Mouse (Mus musculus) MN1 (cell line): ENCODE measurements around the gene Zfp566.
"Not testable (repeated sequence)": the region's sequence is repeated elsewhere in the genome, so short reads cannot be mapped to it uniquely, and the experiment has no call there.

Source experiments
- DNase-seq: peaks from one replicate; pipeline ENCODE4 v3.0.0-alpha.2; 2016; ENCODE audit warnings: low spot score

Zfp566 gene

GRCm38 (mm10) chr7:30090092-30090969, at the start of gene Zfp566, which contains the start of gene Gm26920:
TSS of gene Zfp566 (minus strand) at chr7:30090527.
TSS of gene Gm26920 (minus strand) at chr7:30090410.
- peak; percentile 95 for DNase-seq

DNA sequence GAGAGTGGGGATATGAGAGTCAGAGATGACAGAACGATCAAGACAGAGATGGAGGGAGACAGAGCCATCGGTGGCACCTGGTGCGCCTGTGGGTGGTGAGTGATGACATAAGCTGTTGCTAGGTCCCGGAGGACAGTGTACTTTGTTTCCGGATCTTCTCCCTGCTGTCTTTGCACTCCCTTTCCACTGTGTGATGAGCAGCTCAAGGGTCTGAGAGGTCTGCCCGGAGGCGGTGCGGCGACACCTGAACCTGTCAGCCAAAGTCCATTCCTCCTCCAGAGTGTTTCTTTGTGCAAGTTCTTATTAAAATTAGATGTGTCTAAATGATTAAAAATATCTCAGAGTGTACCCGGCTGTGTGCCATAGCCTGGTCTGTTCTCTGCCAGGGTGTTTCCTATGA, 46.5 kb upstream of the Zfp566 start:
- DNase-seq = no peak

GRCm38 (mm10) chr7:30132396-30132795, 42.1 kb upstream of the Zfp566 start:
- no peak for DNase-seq

- no peak for DNase-seq
Observed at GRCm38 (mm10) chr7:30129900-30130299, 39.6 kb upstream of the Zfp566 start.

DNA sequence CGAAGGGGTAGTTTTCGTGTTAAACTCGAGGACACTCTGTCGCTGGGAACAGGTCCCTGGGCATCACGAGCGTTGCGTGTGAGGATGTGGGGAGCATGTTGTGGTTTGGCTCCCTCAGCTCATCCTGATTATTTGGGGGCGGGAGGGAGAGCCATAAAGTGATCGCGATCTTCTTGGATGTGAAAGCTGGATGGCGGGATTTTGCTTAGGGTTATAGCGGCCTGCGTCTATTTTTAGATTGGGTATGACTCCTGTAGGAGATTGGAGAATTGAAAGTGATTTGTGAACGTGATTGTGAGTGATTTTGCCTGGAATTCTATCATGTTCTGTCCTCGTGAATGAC, 31.8 kb upstream of the Zfp566 start:
- DNase-seq = peak; percentile 63

DNA sequence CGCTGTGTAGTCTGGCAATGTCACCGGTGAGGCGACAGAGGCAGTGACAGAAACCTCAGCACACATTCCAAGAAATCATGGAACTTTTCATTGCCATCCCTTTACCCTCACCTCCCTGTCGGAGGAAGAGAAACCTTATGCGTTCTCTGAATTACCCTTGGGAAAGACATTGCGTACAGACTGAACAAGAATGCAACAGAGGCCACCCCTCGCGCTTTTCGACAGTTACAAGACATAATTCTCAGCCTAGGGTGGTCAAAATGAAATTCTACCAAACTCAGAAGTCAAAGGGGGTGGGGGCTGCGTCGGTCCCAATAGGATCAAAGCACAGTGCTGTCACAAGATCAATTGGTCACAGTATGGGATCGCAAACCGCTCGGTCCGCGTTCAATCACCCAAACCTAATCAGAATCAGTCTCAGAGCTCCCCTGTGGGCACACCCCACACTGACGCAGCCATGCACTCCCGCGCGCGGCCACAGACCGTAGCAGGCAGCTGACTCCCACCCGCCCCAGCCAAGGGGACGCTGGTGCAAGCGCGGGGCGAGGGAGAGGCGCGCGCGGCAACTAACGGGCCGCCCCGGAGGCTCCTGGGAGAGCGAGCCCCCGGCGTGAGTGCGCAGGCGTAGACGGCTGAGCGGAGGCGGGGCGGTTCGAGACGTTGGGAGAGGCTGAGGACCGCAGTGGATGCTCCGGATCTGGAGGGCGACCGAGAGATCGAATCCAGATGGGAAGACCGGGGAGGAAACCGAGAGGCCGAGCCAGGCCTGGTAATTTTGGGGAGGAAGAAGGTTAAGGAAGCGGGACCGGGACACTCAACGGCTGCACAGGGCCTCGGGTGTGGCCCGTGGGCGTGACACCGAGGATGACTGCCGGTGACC, 31.2 kb upstream of the Zfp566 start, which contains the start of gene Zfp382:
Zfp382 (plus strand) TSS at position 635 of the 880 bp plus-strand sequence.
- peak; percentile 94 for DNase-seq

- DNase-seq = not testable (repeated sequence)
Observed at GRCm38 (mm10) chr7:30117935-30118334, 27.6 kb upstream of the Zfp566 start.

DNA sequence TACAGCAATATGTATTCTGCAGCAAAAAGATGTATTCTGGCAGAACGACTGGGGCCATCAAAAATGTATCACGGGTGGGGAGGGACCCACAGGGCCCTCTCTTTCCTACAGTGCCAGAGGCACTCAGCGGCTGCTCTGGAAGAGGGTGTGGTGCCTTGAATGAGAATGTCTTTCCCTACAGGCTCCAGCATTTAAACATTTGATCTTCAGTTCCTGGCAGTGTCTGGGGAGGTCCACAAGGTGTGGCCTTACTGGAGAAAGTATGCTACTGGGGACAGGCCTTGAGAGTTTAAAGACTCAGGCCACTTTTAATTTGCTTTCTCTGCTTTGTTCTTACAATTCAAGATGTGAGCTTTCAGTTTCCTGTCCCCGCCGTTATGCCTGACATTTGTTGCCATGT, 25.7 kb upstream of the Zfp566 start:
- no peak for DNase-seq

DNA sequence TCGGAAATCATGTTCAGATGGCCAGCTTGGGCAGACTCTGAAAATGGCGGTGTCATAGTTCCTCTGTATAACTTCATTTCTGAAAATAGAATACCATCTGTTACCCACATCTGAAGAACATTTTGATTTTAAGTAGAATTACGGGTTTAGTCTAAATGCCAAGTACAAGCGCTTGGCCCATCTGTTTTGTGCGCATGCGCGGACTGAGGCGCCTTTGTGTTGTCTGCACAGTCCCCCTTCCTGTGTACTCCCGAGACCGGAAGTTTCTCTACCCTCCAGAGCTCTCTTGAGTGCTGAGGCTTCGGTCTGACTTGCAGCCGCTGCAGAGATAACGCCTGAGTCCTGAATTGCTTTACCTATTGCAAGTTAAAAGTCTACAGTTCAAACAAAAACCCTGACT, 9.0 kb upstream of the Zfp566 start:
- DNase-seq = no peak

- peak; percentile 10 for DNase-seq
Observed at GRCm38 (mm10) chr7:30095551-30096125, 5.3 kb upstream of the Zfp566 start.

DNA sequence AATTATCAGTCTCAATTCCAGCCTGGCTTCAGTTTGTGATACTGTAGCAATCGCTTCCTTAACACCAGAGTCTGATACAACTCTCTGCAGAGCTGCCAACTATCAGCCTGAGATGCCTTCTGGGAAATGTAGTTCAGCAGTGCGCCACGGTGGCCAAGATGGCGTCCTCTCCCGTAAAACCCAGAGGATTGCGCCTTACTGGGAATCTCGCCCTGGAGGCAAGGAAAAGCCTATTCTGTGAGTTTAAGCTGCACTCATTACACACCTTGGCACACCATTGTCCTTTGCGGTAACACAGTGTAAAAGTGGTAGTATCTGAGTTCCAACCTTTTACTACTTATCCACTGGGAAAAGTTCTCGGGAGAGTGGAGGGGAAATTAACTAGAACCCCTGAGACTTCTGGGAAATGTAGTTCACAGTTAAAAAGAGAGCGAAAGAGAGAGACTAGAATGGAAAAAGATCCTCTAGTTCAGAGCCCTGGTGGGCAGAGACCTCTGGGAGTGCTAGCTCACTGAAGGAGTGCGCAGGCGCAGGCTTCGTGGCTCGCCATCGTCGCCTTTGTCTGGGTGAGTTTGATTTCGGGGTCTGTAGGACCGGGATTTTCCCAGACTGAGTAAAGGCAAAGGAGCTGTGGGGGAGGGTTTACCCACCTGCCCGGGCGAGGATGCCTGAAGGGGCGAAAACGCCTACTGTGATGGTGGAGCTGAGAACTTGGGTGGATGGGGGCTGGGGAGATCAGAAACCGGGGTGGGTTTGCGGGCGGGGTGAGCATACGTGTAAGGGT, 4.5 kb upstream of the Zfp566 start, which contains the start of gene Zfp260:
Zfp260 (plus strand) TSS at position 132 of the 784 bp plus-strand sequence.
- DNase-seq = peak; percentile 95

GRCm38 (mm10) chr7:30093918-30094415, 3.6 kb upstream of the Zfp566 start:
- no peak for DNase-seq

DNA sequence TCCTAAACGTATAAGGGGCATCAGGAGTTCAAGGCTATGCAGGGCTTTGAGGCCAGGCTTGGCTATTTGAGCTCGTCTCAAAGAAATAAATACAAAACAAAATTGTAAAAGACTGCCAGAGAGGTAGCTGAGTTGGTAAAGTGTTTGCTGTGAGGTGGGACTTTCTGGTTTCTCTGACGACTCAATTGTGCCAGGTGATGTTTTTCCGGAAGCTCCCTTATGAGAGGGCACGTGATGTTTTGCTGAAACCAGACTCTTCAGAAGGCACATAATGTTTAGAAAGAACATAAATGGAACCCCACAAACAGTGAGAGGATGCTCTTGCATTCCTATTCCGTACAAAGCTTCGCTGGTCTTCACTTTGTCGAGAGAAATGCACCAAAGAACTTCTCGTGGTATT, 2.3 kb upstream of the Zfp566 start:
- no peak for DNase-seq

GRCm38 (mm10) chr7:30090970-30091585, 751 bp upstream of the Zfp566 start:
- peak; percentile 8 for DNase-seq

GRCm38 (mm10) chr7:30089405-30089804, 922 bp downstream of the Zfp566 start:
- no peak for DNase-seq

GRCm38 (mm10) chr7:30086524-30086923, 3.8 kb downstream of the Zfp566 start:
- no peak for DNase-seq

- DNase-seq = peak; percentile 79
Observed at GRCm38 (mm10) chr7:30072146-30073028, 17.9 kb downstream of the Zfp566 start, which contains the start of gene Zfp82. TSS of gene Zfp82 (minus strand) at chr7:30072900.

GRCm38 (mm10) chr7:30064622-30065021, 25.7 kb downstream of the Zfp566 start:
- DNase-seq = no peak

DNA sequence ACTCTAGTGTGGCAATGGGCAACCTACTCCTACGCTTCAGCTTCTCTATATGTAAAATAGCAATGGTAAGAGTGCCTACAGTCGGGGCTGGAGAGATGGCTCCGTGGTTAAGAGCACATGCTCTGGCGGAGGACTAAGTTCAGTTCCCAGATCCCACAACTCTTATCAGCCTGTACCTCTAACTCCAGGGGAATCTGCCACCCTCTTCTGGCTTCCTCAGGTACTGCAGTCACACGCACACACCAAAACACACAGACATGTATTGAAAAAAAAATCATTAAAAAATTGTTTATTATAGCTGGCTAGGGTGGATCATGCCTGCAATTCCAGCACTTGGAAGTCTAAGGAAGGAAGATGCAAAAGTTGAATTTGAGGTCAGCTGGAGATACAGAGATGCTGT, 27.8 kb downstream of the Zfp566 start:
- no peak for DNase-seq

DNA sequence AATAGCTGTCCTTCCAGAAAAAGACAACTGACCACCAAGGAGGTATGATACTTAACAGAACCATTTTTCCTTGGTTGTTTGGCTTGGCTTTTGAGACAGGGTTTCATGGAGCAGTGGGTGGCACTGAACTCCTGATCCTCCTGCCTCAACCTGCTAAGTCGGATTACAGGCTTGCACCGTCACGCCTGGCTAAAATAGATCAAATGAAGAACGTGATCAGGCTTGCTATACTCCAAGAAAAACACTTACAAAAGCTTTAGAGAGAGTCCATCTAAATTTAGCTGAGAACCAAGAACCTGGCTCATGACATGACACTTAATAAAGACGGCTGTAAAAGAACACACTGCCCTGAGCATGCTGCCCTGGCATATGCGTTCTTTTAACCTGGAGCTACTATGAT, 30.0 kb downstream of the Zfp566 start:
- DNase-seq = no peak
